Mouse (Mus musculus) limb, embryonic 13.5 days (tissue): ENCODE data around the gene Ntn3. TPM values are rescaled to one million over a fixed set of nuclear protein-coding genes. Genes with fewer than 3 reads are reported as not detected.
A peak's percentile ranks its signal among the peaks of the same experiment; 100 is the strongest.

Experiments used
- ATAC-seq: fragments of 200-750 bp; cut with Nextera tagmentation; 2 replicates; pipeline ENCODE4 v1.8.0; 2017; ENCODE audit warnings: low read depth, moderate number of reproducible peaks, moderate TSS enrichment; ENCODE audit not compliant: low FRiP score
- H3K27ac ChIP-seq: fragments of 300-500 bp; sonication (generic); 2 replicates; pipeline ENCODE4 v1.5.1; 2015; ENCODE audit warnings: inconsistent platforms, mild to moderate bottlenecking, moderate library complexity
- H3K27me3 ChIP-seq: fragments of 300-500 bp; sonication (generic); 2 replicates; pipeline ENCODE4 v1.6.1; 2015; ENCODE audit warnings: mild to moderate bottlenecking, inconsistent platforms
- H3K36me3 ChIP-seq: fragments of 300-500 bp; sonication (generic); 2 replicates; pipeline ENCODE4 v1.6.1; 2015; ENCODE audit warnings: inconsistent platforms, mild to moderate bottlenecking, moderate library complexity
- H3K4me1 ChIP-seq: fragments of 300-500 bp; sonication (generic); 2 replicates; pipeline ENCODE4 v1.6.1; 2015; ENCODE audit warnings: inconsistent platforms
- H3K4me2 ChIP-seq: fragments of 300-500 bp; sonication (generic); replicated peaks from 2 replicates; pipeline ENCODE4 v1.6.1; 2015; ENCODE audit warnings: inconsistent platforms, mild to moderate bottlenecking, moderate library complexity
- H3K4me3 ChIP-seq: fragments of 300-500 bp; sonication (generic); 2 replicates; pipeline ENCODE4 v1.5.1; 2015; ENCODE audit warnings: moderate library complexity, mild to moderate bottlenecking, inconsistent platforms
- H3K9ac ChIP-seq: fragments of 300-500 bp; sonication (generic); 2 replicates; pipeline ENCODE4 v1.6.1; 2015; ENCODE audit warnings: mild to moderate bottlenecking, inconsistent platforms
- H3K9me3 ChIP-seq: fragments of 300-500 bp; sonication (generic); 2 replicates; pipeline ENCODE4 v1.6.1; 2016; ENCODE audit warnings: inconsistent platforms
- WGBS: fragments of 180-500 bp; shearing (Covaris S2); methylation state at CpG from one replicate; pipeline ENCODE4 v1.1.7; 2015; 5-methylcytosine and 5-hydroxymethylcytosine counted together
- polyA plus RNA-seq: library from polyadenylated mRNA; unstranded; fragments of >200 nt; fragmentation: Nextera tagmentation; extraction: Ambion mirVana; gene quantifications from 2 replicates; pipeline ENCODE4 v1.2.1, GENCODE M21; 2015

The Ntn3 gene
- polyA plus RNA-seq, 1 experiment from 2014 or later: 14.9 TPM

DNA sequence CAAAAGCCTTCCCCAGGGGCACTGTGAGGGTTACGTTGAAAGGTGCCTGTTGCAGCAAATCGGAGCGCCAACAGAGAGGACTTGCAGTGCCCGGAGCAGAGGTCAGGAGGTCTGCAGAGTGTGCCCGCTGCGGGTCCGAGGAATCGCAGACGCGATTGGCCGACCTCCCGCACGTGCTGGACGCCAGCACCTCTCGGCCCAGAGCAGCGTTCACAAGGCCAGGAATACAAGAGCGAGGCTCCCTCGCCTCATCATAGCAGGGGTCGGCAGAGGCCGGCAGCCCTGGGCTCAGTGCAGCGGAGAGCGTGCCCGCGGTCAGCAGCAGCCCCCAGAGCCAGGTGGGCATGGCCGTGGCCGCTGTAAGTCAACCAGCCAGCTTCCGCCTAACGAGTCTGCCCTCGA lies 689 bp downstream of the Ntn3 start:
- peak overlapping the region; percentile 97 for H3K27ac ChIP-seq

DNA sequence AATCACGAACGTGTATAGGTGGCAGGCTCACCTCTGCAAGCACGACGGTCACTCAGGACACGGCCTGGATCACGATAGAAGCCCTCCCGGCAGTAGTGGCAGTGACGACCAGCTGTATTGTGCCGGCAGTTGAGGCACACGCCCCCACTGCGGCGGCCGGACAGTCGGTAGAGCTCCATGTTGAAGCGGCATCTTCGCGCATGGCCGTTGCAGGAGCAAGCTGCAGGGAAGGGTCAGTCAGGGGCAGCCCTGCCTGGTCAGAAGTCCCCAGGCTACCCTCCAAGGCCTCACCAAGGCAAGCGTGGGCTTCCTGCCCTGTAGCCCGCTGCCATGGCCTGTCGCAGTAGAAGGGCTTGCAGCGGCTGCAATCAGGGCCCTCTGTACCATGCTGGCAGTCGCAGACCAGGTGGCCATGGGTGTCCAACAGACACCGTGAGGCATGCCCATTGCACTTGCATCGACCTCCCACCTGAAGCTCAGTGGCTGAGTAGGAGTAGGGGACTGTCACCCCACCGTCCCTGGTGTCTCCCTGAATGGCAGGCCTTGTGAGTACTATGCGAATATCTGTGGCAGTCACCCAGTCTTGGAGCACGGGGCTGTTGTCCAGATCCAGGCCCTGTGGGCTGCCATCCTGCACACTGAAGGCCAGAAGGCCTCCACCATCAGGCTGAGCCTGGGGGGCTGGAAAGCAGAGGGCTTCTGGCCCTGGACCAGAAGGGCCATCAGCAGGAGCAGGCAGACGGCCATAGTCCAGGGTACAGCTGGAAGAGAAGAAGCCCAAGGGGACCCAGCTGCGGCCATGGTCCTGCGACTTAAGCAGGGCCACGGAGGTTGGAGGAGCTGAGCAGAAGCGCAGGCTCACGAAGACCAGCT lies 1.3 kb downstream of the Ntn3 start:
- ATAC-seq: no peak
- Histone ChIP-seq H3K4me3 (peak overlapping the region; percentile 69), H3K4me1 (peaks cover 81% of the 10 kb centered on the region), H3K27ac (peak overlapping the region; percentile 97), H3K36me3 (no peaks in the 10 kb centered on the region), H3K9me3 (no peaks in the 10 kb centered on the region), H3K4me2 (peak overlapping the region; percentile 98), H3K27me3 (no peaks in the 10 kb centered on the region), H3K9ac (peak overlapping the region; percentile 88)
- 54% methylated on average over 34 of the region's 34 CpGs for WGBS

More for the DNA sequence above, 689 bp downstream of the Ntn3 start:
- no peaks in the 10 kb centered on the region for H3K27me3 ChIP-seq
- H3K9me3 ChIP-seq: no peaks in the 10 kb centered on the region
- peaks cover 77% of the 10 kb centered on the region for H3K4me1 ChIP-seq
- peak overlapping the region; percentile 88 for H3K9ac ChIP-seq
- H3K4me2 ChIP-seq: peak overlapping the region; percentile 98
- under 1% methylated on average over 29 of the region's 29 CpGs for WGBS
- H3K36me3 ChIP-seq: no peaks in the 10 kb centered on the region
- peak overlapping the region; percentile 69 for H3K4me3 ChIP-seq
- no peak for ATAC-seq

DNA sequence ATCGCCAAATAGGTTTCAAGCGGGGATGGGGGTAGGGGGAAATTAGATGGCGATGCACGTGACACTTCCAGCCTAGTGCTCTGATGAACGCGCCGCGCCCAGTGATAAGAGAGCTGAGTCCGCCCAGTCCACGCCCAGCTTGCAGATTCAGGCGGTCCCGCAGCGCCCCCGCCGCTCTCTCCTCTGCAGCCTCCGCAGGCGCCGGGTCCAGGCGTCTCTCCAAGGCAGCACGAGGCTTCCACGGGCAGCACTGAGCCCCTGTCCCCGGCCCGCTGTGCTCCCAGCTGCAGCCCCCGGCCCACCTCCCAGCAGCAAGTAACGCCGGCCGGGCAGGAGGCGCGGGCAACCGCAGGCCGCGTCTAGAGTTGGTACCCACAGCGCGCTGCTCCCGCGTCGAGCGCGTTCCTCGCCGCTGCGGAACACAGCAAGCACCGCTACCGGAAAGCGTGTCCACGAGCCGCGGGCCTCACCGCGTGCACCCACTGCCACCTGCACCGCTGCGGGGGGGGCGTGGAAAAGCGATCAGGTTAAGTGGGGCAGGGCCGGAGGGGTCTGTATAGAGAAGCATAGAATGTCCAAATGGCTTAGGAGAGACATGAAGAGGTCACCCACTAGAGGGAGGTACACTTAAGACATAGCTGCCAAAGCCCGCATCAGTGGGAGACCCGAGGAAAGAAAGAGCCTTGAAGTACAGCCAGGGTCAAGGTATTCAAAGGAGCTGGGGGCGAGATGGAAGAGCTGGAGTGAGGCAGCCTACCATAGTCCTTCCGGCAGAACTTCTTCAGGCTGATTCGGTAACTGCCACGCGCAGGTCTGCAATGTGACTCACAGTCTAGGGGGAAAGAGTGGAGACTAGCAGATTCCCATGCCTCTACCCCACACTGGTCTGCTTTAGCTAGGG lies 2.6 kb downstream of the Ntn3 start:
- Histone ChIP-seq H3K9ac (peak overlapping the region; percentile 88), H3K36me3 (no peaks in the 10 kb centered on the region), H3K4me1 (peaks cover 79% of the 10 kb centered on the region), H3K9me3 (no peaks in the 10 kb centered on the region), H3K27me3 (no peaks in the 10 kb centered on the region), H3K27ac (peak overlapping the region; percentile 52; the same call in 1 of the 2 replicates), H3K4me2 (peak overlapping the region; percentile 98), H3K4me3 (peak overlapping the region; percentile 69)
- ATAC-seq: no peak
- 5% methylated on average over 62 of the region's 62 CpGs for WGBS

DNA sequence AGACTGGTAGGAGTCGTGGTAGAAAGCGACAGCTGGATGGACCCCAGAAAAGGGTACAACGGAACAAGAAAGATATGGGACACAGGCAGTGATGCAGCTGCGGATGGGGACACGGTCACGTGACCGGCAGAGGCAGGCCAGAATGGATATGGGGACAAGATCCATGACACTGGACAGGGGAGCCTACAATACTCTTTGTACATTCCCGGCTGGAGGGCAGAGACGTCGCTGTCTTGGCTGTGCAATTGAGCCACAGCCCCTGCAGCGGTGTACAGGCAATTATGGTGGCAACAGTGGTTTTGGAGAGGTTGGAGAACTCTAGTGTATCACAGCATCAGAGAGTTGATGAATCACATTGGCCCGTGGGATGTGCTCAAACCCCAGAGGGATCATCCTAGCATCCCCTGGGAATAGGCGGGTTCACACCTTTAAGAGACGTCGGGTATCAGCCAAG lies 3.4 kb downstream of the Ntn3 start:
- Histone ChIP-seq H3K27ac (0 out of 2 replicates have a peak overlapping the region, but pooled peaks have one; percentile 52), H3K9me3 (no peaks in the 10 kb centered on the region), H3K4me3 (peak overlapping the region; percentile 69), H3K9ac (peak overlapping the region; percentile 88), H3K4me2 (peak overlapping the region; percentile 98), H3K4me1 (peaks cover 72% of the 10 kb centered on the region), H3K27me3 (no peaks in the 10 kb centered on the region), H3K36me3 (no peaks in the 10 kb centered on the region)
- no peak for ATAC-seq
- WGBS: 7% methylated on average over 15 of the region's 15 CpGs

DNA sequence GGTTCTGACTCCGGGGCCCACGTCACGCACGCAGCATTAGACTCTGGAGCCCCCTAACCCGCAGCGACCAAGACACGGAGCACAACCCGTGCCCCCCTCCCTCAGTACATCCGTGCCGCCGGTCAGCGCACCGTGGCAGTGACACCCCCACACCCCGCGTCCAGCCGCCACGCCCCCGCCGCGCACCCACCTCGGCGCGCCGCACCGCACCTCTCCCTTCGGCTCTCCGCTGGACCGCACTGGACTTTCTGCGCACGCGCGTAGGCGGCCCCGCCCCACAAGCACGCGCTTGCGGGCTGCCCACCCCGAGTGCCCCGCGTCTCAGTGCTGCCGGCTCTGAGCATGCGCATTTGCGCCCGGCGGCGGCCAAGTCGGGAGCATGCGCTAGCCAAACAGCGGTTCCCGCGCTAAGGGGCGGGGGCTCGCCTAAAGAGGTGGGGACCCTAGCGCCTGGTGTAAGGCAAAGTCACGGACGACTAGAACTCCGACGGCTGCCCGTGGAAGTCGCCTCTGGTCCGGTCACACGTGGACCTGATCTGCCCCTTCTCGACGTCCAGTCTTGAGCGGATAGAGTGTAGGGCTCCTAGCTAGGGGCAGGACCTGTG lies 3.9 kb downstream of the Ntn3 start, which contains the start of gene Tbc1d24:
Gene Tbc1d24, minus strand, starts transcription at position 279 of the 605 bp plus-strand sequence.
- H3K4me1 ChIP-seq: peaks cover 66% of the 10 kb centered on the region
- H3K4me3 ChIP-seq: peak within 1 kb of the TSS; percentile 69
- peak within 1 kb of the TSS; percentile 88 for H3K9ac ChIP-seq
- H3K27me3 ChIP-seq: no peaks in the 10 kb centered on the region
- H3K9me3 ChIP-seq: no peaks in the 10 kb centered on the region
- under 1% methylated on average over 62 of the region's 65 CpGs for WGBS
- peak; percentile 55 for ATAC-seq
- peak within 1 kb of the TSS; percentile 52; the same call in 1 of the 2 replicates for H3K27ac ChIP-seq
- H3K36me3 ChIP-seq: no peaks in the 10 kb centered on the region
- peak within 1 kb of the TSS; percentile 98 for H3K4me2 ChIP-seq

DNA sequence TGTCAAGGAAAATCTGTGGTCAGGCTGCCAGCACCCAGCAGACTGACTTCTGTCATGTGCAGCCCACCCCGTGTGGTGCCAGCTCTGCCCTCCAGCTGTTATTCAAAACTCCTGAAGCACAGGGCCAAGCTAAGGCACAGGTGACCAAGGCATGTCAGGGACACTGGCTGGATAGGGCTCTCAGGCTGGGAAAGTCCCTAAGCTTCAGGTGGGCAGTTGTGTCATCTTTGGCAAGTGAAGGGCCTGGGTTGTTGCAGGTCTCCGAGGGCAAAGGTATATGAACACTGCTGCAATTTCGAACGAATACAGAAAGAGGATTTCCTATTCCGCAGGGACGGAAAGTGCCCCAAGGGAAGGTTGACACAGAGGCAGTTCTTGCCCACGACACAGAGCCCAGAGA lies 4.5 kb downstream of the Ntn3 start:
- Histone ChIP-seq H3K36me3 (no peaks in the 10 kb centered on the region), H3K27me3 (no peaks in the 10 kb centered on the region), H3K9ac (peak overlapping the region; percentile 88), H3K4me3 (peak overlapping the region; percentile 69), H3K27ac (no peak overlapping the region; the same call in 1 of the 2 replicates), H3K4me2 (peak overlapping the region; percentile 98), H3K4me1 (peaks cover 61% of the 10 kb centered on the region), H3K9me3 (no peaks in the 10 kb centered on the region)
- 8% methylated on average over 7 of the region's 7 CpGs for WGBS
- ATAC-seq: no peak

DNA sequence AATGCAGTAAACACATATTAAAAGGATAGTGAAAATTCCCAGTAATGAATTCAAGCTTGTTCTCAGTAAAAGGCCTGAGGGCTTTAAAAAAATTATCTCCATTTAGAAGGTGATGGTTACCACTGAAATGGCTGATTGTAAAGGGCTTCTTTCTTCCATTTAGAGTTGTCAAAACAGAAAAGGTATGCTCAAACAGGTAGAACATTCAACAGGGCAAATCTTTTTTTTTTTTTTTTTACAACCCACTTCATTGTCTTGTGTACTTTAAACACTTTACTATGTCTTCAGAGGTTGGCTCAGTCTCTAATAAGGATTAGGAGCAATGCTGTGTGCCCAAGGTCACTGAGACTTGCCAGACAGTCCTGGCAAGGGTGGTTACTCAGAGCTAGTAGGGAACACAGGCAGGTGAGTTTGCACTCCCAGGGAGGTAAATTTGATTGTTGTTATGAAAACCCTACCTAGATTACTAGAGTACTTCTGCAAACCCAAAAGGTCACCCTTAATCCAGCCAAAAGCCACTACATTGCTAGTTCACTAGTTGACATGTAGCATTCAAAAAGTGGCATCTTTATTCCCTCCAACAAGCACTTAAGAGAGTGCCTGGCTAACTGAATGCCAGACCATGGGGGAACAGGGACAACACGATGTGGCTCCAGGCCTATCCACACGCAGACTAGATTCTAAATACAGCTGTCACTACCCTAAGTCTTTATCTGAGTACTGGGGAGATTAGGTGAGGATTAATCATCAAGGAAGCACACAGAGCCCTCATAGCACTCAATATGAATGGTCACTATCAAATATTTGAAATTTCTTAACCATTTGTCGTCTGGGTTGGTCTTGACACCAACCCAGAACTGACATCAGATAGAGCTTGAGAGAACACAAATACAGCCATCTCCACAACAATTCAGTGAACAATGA lies 5.5 kb downstream of the Ntn3 start:
- Histone ChIP-seq H3K27me3 (no peaks in the 10 kb centered on the region), H3K27ac (no peak overlapping the region), H3K4me1 (peaks cover 56% of the 10 kb centered on the region), H3K4me2 (peak overlapping the region; percentile 98), H3K36me3 (no peaks in the 10 kb centered on the region), H3K4me3 (peak overlapping the region; percentile 69), H3K9me3 (no peaks in the 10 kb centered on the region), H3K9ac (peak overlapping the region; percentile 40; the same call in 1 of the 2 replicates)
- WGBS: 73% methylated on average over 3 of the region's 3 CpGs
- ATAC-seq: no peak

DNA sequence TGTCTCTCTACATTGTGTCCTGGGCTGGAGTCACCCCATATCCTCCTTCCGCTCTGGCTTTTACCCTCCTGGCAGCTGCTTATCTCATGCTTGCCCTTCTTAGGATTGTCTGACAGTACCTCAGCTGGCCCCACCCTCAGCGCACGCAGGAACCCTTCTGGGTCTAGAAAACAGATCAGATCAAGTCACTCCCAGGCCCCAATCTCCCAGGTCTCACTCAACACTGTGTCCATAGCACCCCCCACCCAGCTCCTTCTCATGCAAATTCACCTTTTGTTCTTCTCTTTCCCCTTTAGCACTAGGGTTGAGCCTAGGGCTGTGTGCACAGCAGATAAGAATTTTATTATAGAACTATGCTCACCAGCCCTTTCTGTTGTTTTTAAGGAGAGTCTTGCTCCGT lies 6.3 kb downstream of the Ntn3 start:
- H3K27me3 ChIP-seq: no peaks in the 10 kb centered on the region
- H3K9ac ChIP-seq: peak overlapping the region; percentile 53
- no peaks in the 10 kb centered on the region for H3K36me3 ChIP-seq
- no peak overlapping the region for H3K4me3 ChIP-seq
- 62% methylated on average over 4 of the region's 4 CpGs for WGBS
- ATAC-seq: no peak
- peak overlapping the region; percentile 2; the same call in 1 of the 2 replicates for H3K27ac ChIP-seq
- H3K4me1 ChIP-seq: peaks cover 49% of the 10 kb centered on the region
- no peaks in the 10 kb centered on the region for H3K9me3 ChIP-seq
- no peak overlapping the region; the same call in 1 of the 2 replicates for H3K4me2 ChIP-seq

DNA sequence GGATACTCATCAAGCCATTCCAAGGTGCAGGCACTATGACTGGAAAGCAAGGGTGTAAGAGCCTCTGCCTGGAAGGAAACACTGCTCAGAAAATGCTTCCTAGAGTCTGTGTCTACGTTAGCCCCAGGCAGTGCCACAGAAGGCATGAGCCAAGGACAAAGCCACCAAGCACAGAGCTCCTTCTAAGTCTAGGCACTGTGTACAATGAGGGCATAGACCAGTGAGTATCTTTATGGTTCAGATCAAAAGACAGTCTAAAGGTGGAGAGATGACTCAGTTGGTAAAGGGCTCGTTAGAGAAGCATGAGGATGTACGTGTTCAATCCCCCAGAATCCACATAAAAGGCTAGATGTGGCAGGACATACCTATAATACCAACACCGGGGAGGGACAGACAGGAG lies 8.2 kb downstream of the Ntn3 start:
- Histone ChIP-seq H3K4me1 (peaks cover 29% of the 10 kb centered on the region), H3K9me3 (no peaks in the 10 kb centered on the region), H3K36me3 (no peaks in the 10 kb centered on the region), H3K4me2 (no peak overlapping the region), H3K27ac (no peak overlapping the region), H3K9ac (no peak overlapping the region), H3K4me3 (no peak overlapping the region), H3K27me3 (no peaks in the 10 kb centered on the region)
- no peak for ATAC-seq
- WGBS: 78% methylated on average over 4 of the region's 4 CpGs

DNA sequence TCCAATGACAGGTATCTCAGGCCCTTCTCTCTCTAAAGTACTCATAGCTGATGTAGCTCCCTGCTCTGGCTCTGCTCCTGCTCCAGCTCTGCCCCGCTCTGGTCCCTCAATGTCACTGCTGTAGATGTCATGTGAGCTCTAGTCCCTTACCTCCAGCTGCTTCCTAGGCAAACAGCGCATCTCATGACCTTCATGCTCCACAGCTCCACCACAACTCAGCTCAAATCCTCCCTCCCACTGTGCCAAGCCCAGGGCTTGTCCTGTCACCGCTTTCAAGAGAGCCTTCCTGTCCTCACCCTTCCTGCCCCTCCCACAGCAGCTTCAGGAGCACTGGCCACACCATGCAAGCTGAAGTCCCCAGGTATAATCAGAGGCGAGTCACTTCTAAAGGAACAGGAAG lies 9.6 kb downstream of the Ntn3 start:
- peaks cover 22% of the 10 kb centered on the region for H3K4me1 ChIP-seq
- H3K9me3 ChIP-seq: no peaks in the 10 kb centered on the region
- H3K9ac ChIP-seq: no peak overlapping the region
- 64% methylated on average over 4 of the region's 4 CpGs for WGBS
- no peak for ATAC-seq
- H3K36me3 ChIP-seq: no peaks in the 10 kb centered on the region
- no peak overlapping the region for H3K4me3 ChIP-seq
- no peaks in the 10 kb centered on the region for H3K27me3 ChIP-seq
- H3K27ac ChIP-seq: no peak overlapping the region
- H3K4me2 ChIP-seq: no peak overlapping the region

DNA sequence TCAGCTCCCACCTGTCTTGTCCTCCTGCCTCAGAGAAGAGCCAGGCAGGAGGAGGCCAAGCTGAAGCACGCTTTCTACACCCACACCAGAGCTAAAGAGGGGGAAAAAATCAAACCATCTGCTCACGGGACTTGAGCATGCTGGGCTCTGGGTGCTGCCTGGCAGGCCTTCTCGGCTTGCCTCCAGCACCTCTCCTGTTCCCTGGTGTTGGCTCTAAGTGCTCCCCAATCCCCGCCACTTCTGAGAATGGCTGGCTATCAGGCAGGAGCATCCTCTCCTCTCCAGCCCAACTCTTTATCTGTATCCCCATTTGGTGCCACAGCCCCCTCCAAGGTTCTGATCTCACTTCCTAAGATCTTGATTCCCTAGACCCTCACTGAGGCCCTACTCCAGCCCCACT lies 10.1 kb downstream of the Ntn3 start:
- Histone ChIP-seq H3K4me2 (no peak overlapping the region), H3K36me3 (no peaks in the 10 kb centered on the region), H3K9ac (no peak overlapping the region), H3K4me3 (no peak overlapping the region), H3K4me1 (peaks cover 22% of the 10 kb centered on the region), H3K27me3 (no peaks in the 10 kb centered on the region), H3K27ac (no peak overlapping the region), H3K9me3 (no peaks in the 10 kb centered on the region)
- WGBS: 78% methylated on average over 4 of the region's 4 CpGs
- no peak for ATAC-seq
